Mouse (Mus musculus): ENCODE results near the gene RPS10-NUDT3. TPM values are rescaled to one million over a fixed set of nuclear protein-coding genes. Genes with fewer than 3 reads are reported as not detected.

The RPS10-NUDT3 gene
- not detected for polyA plus RNA-seq (2017; shearing (Covaris generic))

DNA sequence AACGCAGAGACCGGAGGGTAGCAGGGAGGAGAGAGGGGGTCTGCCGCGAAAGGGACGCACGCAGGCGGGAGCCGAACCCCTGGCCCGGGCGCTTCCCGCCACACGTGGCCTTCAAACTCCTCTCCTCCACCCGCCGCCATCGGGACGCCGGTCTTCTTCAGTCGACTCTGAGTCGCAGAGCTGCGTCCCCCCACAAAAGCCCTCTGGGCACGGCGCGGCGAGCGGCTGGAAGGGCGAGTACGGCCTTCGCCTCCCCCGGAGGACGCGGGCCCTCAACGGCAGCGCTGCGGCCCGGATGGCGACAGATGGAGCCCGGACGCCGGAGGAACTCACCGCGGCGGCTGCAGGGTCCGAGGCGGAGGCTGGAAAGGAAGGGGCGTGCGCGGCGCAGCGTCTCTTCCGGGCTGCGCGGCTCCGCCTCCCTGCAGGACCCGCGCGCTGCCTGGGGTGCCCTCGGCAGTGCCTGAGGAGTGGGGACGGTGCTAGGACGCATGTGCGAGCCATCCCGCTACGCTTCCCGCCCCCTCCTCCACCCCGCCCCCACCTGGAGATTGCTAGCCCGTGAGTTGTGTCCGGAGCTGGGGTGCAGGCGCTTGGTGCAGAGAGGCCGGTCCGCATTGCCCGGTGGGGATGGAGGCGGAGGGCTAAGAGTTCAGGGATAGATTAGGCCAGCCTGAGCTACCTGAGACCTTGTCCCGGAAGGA, at the start of gene RPS10-NUDT3:
Gene RPS10-NUDT3 (minus strand): TSS at position 352 of the 704 bp plus-strand sequence.

DNA sequence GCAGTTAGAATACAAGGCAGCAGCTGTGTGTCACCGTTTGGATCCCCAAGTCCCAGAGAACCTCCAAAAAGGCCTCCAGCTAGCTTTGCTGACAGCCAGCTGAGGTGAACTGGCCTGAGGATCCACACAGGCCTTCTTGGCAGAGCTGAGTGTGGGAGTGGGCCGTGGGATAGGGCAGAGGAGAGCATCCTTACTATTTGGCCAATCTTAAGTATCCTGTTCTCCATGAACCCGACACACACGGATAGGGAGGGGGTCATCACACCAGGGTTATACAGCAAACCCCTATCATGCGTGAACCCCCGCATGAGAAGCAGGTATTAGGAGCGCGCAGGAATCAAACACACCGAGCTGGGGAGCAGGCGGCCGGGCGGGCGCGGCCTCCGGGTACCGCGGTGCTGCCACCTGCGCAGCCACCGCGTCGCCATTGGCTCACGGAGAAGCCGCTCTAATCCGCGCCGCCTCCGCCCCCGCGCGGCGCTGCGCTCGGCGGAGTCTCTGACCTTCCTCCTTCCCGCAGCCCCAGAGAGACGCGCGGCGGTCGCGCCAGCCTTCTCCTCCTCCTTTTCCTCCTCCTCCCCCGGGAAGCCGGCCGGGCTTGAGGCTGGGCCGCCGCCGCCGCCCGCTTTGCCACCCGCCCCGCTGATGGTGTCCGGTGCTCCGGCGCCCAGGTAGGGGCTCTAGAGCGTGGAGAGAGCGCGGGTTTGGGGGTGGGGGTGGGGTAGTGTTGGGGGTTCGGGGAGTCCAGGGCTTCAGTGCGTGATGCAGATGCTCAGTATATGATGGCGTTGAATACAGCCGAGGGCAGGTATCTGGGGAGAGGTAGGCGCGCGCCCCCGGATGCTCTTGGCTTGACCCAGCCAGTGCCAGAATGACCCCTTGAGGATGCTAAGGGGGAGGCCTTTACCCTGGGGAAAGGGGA, 20.3 kb upstream of the RPS10-NUDT3 start, which contains the start of gene Pacsin1:
Gene Pacsin1 (plus strand): TSS at position 421 of the 922 bp plus-strand sequence.

DNA sequence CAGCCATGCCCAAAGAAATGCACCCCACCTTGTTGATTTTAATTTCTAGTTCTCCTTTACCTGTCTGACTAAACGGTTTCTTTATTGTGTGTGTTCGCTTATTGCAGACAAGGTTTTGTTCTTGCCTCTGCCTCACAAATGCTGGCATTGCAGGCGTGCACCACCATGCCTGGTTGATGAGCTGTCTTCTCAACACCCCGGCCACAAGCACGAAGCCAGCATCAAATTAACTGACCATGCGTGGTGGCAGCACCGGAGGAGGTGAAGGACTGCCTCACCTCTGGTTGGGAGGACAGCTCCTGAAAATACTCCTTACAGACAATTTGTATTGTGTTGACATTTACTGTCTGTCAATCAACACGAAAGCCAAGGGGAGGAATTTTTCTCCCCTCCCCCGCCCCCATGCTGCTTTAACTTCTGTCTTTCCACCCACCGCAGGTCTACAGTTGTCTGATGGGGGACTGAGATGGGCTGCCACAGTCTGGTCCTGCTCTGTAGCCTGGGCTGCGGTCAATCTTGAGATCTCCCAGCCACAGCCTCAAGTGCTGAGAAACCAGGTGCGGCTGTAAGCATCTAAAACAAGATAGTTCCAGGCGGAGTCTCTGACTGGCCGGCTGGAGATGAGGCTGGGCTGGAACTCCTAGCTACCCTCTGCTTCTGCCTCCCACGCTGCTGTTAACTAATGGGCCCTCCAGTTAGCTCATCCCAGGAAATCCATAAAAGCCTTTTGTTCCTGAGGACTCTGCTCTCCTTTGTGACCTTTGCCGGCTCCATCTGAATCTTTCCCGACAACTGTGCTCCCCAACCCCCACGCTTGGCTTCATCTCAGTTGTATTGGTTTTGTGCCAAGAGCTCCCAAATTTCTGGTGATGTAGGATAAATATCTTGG, 1.4 kb upstream of the RPS10-NUDT3 start, which contains the start of gene Rps10:
Gene Rps10 (minus strand): TSS at position 538 of the 889 bp plus-strand sequence.

DNA sequence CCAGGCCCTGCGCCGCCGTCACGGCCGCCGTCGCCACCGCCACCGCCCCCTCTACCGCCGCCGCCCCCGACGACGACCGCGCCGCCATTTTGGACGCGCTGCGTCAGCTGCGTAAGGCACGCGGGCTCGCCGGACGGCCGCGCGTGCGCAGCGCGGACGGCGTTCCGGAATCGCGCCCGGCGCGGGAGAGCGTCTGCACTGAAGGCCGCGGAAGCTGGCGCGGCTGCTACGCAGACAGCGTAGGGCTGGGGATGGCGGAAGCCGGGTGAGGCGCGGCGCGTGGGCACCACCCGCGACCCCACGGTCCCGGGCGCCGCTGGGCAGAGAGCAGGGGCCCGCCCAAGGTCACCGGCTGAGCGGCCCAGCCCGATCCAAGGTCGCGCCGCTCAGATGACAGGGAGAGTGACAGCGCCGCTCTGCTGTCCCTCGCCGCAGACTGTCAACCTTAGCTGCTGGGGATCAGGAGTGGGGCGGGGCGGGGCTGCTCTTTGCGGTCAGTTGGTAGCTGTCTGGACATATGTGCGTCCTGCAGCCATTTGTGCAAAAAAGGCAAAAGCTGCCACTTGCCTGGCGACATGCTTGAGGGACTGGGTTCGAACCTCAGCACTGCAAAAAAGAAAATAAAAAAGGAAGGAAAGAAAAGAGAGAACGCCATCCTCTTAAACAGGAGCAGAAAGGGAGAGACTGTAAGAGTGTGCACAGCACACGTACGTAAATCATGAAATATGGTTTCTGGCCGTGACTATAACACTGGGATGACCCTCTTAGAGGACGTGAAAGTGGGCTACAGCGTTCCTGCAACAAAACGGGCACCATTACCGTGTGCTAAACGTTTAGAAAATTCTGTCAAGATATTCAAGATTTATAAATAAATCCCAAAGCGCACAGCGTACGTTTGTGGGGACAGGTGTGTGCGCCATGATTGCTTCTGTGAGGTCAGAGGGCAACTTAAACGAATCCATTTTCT, 11.4 kb downstream of the RPS10-NUDT3 start, which contains the start of gene Nudt3:
Gene Nudt3 (minus strand): TSS at position 136 of the 967 bp plus-strand sequence.

DNA sequence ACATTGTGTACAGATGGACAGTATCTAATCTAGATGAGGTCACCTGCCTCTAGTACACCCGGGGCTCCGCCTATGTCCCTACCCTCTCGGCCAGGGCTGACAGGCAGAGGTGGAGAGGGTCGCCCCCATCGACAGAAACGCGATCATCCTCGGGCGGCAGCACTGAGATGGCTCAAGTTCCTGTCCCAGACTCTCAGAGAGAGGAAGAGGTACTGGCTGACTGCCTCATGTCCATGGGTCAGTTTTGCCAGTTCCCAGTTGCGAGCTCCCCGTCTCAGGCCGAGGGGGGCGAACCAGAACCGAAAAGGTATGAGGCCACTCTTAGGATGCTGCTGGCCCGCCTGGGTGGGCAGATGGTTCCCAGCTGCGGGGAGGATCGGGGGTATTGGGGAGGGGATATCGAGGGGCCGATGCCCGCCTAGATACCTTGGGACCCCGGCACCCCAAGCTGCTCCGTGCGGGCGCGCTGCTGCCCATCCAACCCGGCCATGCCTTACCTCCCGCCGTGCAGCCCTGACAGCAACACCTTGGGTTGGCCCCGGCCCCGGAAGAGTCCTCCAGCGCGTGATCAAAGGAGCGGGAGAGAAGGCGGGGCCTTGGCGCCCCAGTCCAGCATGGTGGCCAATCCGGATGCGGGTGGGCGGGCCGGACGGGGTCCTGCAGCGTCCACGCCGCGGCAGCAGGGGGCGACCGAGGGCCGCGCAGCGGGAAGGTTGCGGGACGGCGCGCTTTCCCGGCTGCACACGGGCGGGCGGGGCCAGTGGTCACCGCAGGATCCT, 69.7 kb downstream of the RPS10-NUDT3 start, which contains the start of gene AI413582:
Gene AI413582 (minus strand): TSS at position 594 of the 779 bp plus-strand sequence.

DNA sequence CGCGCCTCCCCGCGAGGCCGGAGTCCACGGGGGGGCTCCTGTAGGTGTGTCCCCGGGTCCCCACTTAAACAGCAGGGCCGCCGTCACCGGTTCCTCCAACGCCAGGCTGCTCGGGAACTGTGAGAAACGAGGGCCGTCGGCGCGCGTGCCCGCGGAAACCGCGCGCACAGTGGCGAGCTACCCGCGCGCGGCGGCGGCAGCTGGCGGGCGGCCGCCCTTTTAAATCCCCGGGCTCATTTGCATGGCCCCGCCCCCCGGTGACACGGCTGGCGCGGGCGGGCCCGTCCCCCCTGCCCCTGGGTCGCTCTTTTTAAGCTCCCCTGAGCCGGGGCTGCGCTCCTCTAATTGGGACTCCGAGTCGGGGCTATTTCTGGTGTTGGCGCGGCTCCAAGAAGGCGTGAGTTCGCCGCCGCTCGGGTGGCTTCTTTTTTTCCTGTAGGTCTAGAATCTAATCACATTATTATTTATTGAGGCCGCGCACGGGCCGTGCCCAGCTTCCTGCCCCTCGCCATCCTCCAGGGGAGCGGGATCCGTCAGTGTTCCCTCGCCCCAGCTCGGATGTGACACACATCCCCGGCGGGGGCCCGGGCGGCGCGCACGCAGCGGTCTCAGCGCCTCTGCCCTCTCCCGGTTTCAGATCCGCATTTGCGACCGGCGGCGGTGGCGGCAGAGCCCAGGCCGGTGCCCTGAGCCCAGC, 78.6 kb downstream of the RPS10-NUDT3 start, which contains the start of gene Hmga1:
Gene Hmga1 (plus strand): TSS at position 183 of the 697 bp plus-strand sequence.

Other genes with a start within 250 kb of the RPS10-NUDT3 start
- not detected for gene Grm4, start 113.8 kb downstream of the RPS10-NUDT3 start, polyA plus RNA-seq (2017; shearing (Covaris generic))
- 100 to 1,000 TPM in 1 of 2 experiments, 10 to 100 TPM in 1; 92.2 to 108 TPM for gene Hmga1, start 78.7 kb downstream of the RPS10-NUDT3 start, polyA plus RNA-seq (2017; shearing (Covaris generic))
- 100 to 1,000 TPM; 153 to 165 TPM for gene AI413582, start 69.5 kb downstream of the RPS10-NUDT3 start, polyA plus RNA-seq (2017; shearing (Covaris generic))
- 10 to 100 TPM; 60.3 to 68.8 TPM for gene Nudt3, start 11.7 kb downstream of the RPS10-NUDT3 start, polyA plus RNA-seq (2017; shearing (Covaris generic))
- gene Rps10, start 1.4 kb upstream of the RPS10-NUDT3 start, polyA plus RNA-seq (2017; shearing (Covaris generic)) = 1,000 to 10,000 TPM in 1 of 2 experiments, 100 to 1,000 TPM in 1; 907 to 1,598 TPM
- gene Pacsin1, start 20.3 kb upstream of the RPS10-NUDT3 start, polyA plus RNA-seq (2017; shearing (Covaris generic)) = 10 to 100 TPM; 34.6 to 81.2 TPM
- gene Spdef, start 93.7 kb upstream of the RPS10-NUDT3 start, polyA plus RNA-seq (2017; shearing (Covaris generic)) = under 1 TPM in 1 of 2 experiments, not detected in 1; 0.28 TPM
- gene D17Wsu92e, start 185.4 kb upstream of the RPS10-NUDT3 start, polyA plus RNA-seq (2017; shearing (Covaris generic)) = 10 to 100 TPM; 34.3 to 38.3 TPM
- gene Snrpc, start 202.9 kb upstream of the RPS10-NUDT3 start, polyA plus RNA-seq (2017; shearing (Covaris generic)) = 100 to 1,000 TPM; 217 to 238 TPM
- 1 to 10 TPM; 1.1 to 2.5 TPM for gene Uhrf1bp1, start 221.2 kb upstream of the RPS10-NUDT3 start, polyA plus RNA-seq (2017; shearing (Covaris generic))